Mouse (Mus musculus) myocyte (in vitro differentiated cells): ENCODE measurements around the gene Ano5.

ENCODE experiments used
- CEBPB ChIP-seq: IDR thresholded peaks from 2 replicates; pipeline ENCODE4 v1.6.1; 2011; ENCODE audit warnings: mild to moderate bottlenecking, moderate library complexity; ENCODE audit not compliant: poor library complexity, insufficient read depth, severe bottlenecking
- MAX ChIP-seq: IDR thresholded peaks from one replicate; pipeline ENCODE4 v1.6.1; 2011; ENCODE audit warnings: low read depth, mild to moderate bottlenecking, control low read depth
- MYOD1 ChIP-seq, 3 experiments: IDR thresholded peaks; one replicate each; pipeline ENCODE4 v1.6.1; 2011; ENCODE audit warnings: control low read depth in 2 of 3, low read depth in 2 of 3, mild to moderate bottlenecking in 2 of 3, moderate library complexity in 1 of 3; ENCODE audit not compliant: insufficient read length in 2 of 3, control insufficient read depth in 1 of 3
- POLR2A ChIP-seq: IDR thresholded peaks from one replicate; pipeline ENCODE4 v1.6.1; 2011; ENCODE audit warnings: low read depth, mild to moderate bottlenecking, control low read depth, moderate library complexity; ENCODE audit not compliant: insufficient read length
- TCF12 ChIP-seq: IDR thresholded peaks from one replicate; pipeline ENCODE4 v1.6.1; 2011; ENCODE audit warnings: mild to moderate bottlenecking, control low read depth; ENCODE audit not compliant: poor library complexity, insufficient read depth, severe bottlenecking
- USF1 ChIP-seq: IDR thresholded peaks from one replicate; pipeline ENCODE4 v1.6.1; 2011; ENCODE audit warnings: low read depth, mild to moderate bottlenecking, control low read depth, moderate library complexity

- no peak for TF ChIP-seq USF1
- no peak for TF ChIP-seq MAX
- TF ChIP-seq POLR2A: no peak
- TF ChIP-seq TCF12: no peak
- TF ChIP-seq MYOD1 (IDR thresholded peaks at IDR 0.05; ENCODE audit: control insufficient read depth in 1 of 3, insufficient read length in 2 of 3, low read depth in 2 of 3): no peak
- TF ChIP-seq CEBPB: no peak
Measured at GRCm38 (mm10) chr7:51629206-51629605, 118.4 kb downstream of the Ano5 start.
